Mouse (Mus musculus): ENCODE data around the gene Wdr83. TPM values are rescaled to one million over a fixed set of nuclear protein-coding genes. Genes with fewer than 3 reads are reported as not detected.

The Wdr83 gene
- polyA plus RNA-seq, 1 experiment from 2014 or later = 47.2 TPM

- Histone ChIP-seq H3K4me2 (ENCODE audit: low read depth, low read length) (peak within 1 kb of the TSS; percentile 96), H3K9me3 (ENCODE audit: control insufficient read depth, low read length) (no peaks in the 10 kb centered on the region), H3K27me3 (ENCODE audit: control insufficient read depth, insufficient read depth, low read length) (no peaks in the 10 kb centered on the region), H3K27ac (ENCODE audit: low read depth, low read length) (no peak within 1 kb of the TSS), H3K4me3 (ENCODE audit: low read depth, low read length) (peak within 1 kb of the TSS; percentile 90), H3K4me1 (ENCODE audit: control insufficient read depth, insufficient read depth, low read length) (peaks cover 10% of the 10 kb centered on the region), H3K36me3 (ENCODE audit: control insufficient read depth, insufficient read depth, low read length) (peaks cover 21% of the 10 kb centered on the region; the same call in 1 of the 2 replicates), H3K9ac (replicated peaks; ENCODE audit: low read depth, low read length) (peak within 1 kb of the TSS; percentile 67)
- peak; percentile 94 for ATAC-seq (ENCODE audit: low read depth)
- 1% methylated on average over 52 of the region's 53 CpGs for WGBS
Measured at GRCm38 (mm10) chr8:85059879-85060616, 21.1 kb downstream of the Wdr83 start, which contains the start of gene Fbxw9. Fbxw9 (plus strand) TSS chr8:85060055.

GRCm38 (mm10) chr8:85057367-85057766, 23.7 kb downstream of the Wdr83 start:
- no peak overlapping the region for H3K4me3 ChIP-seq (ENCODE audit: low read depth, low read length)
- 84% methylated on average over 7 of the region's 7 CpGs for WGBS
- peaks cover 10% of the 10 kb centered on the region for H3K4me1 ChIP-seq (ENCODE audit: control insufficient read depth, insufficient read depth, low read length)
- H3K9me3 ChIP-seq (ENCODE audit: control insufficient read depth, low read length) = no peaks in the 10 kb centered on the region
- peaks cover 40% of the 10 kb centered on the region for H3K36me3 ChIP-seq (ENCODE audit: control insufficient read depth, insufficient read depth, low read length)
- ATAC-seq (ENCODE audit: low read depth) = no peak
- H3K4me2 ChIP-seq (ENCODE audit: low read depth, low read length) = no peak overlapping the region
- H3K27ac ChIP-seq (ENCODE audit: low read depth, low read length) = no peak overlapping the region
- no peak overlapping the region for H3K9ac ChIP-seq (replicated peaks; ENCODE audit: low read depth, low read length)
- no peaks in the 10 kb centered on the region for H3K27me3 ChIP-seq (ENCODE audit: control insufficient read depth, insufficient read depth, low read length)

- H3K36me3 ChIP-seq (ENCODE audit: control insufficient read depth, insufficient read depth, low read length) = peaks cover 58% of the 10 kb centered on the region
- no peak overlapping the region for H3K27ac ChIP-seq (ENCODE audit: low read depth, low read length)
- WGBS = 96% methylated on average over 6 of the region's 6 CpGs
- H3K27me3 ChIP-seq (ENCODE audit: control insufficient read depth, insufficient read depth, low read length) = no peaks in the 10 kb centered on the region
- no peak overlapping the region for H3K4me2 ChIP-seq (ENCODE audit: low read depth, low read length)
- H3K9ac ChIP-seq (replicated peaks; ENCODE audit: low read depth, low read length) = no peak overlapping the region
- H3K4me1 ChIP-seq (ENCODE audit: control insufficient read depth, insufficient read depth, low read length) = peaks cover 5% of the 10 kb centered on the region; the same call in 1 of the 2 replicates
- H3K9me3 ChIP-seq (ENCODE audit: control insufficient read depth, low read length) = no peaks in the 10 kb centered on the region
- ATAC-seq (ENCODE audit: low read depth) = no peak
- H3K4me3 ChIP-seq (ENCODE audit: low read depth, low read length) = no peak overlapping the region
Measured at GRCm38 (mm10) chr8:85043619-85044018, 37.5 kb downstream of the Wdr83 start.

- peaks cover 13% of the 10 kb centered on the region for H3K36me3 ChIP-seq (ENCODE audit: control insufficient read depth, insufficient read depth, low read length)
- H3K27ac ChIP-seq (ENCODE audit: low read depth, low read length) = peak overlapping the region; percentile 96
- H3K4me3 ChIP-seq (ENCODE audit: low read depth, low read length) = peak overlapping the region; percentile 77
- H3K27me3 ChIP-seq (ENCODE audit: control insufficient read depth, insufficient read depth, low read length) = no peaks in the 10 kb centered on the region
- no peaks in the 10 kb centered on the region for H3K9me3 ChIP-seq (ENCODE audit: control insufficient read depth, low read length)
- peak overlapping the region; percentile 96 for H3K4me2 ChIP-seq (ENCODE audit: low read depth, low read length)
- under 1% methylated on average over 57 of the region's 57 CpGs for WGBS
- peak overlapping the region; percentile 87 for H3K9ac ChIP-seq (replicated peaks; ENCODE audit: low read depth, low read length)
- ATAC-seq (ENCODE audit: low read depth) = peak; percentile 5; the same call in 1 of the 2 replicates
- peaks cover 24% of the 10 kb centered on the region for H3K4me1 ChIP-seq (ENCODE audit: control insufficient read depth, insufficient read depth, low read length)
Measured at GRCm38 (mm10) chr8:85037681-85038531, 43.2 kb downstream of the Wdr83 start.

- H3K9ac ChIP-seq (replicated peaks; ENCODE audit: low read depth, low read length) = peak overlapping the region; percentile 87
- WGBS = 0% methylated on average over 14 of the region's 14 CpGs
- peak overlapping the region; percentile 96 for H3K4me2 ChIP-seq (ENCODE audit: low read depth, low read length)
- H3K4me3 ChIP-seq (ENCODE audit: low read depth, low read length) = peak overlapping the region; percentile 77
- peak overlapping the region; percentile 96 for H3K27ac ChIP-seq (ENCODE audit: low read depth, low read length)
- no peaks in the 10 kb centered on the region for H3K9me3 ChIP-seq (ENCODE audit: control insufficient read depth, low read length)
- ATAC-seq (ENCODE audit: low read depth) = peak; percentile 66
- peaks cover 12% of the 10 kb centered on the region for H3K36me3 ChIP-seq (ENCODE audit: control insufficient read depth, insufficient read depth, low read length)
- H3K27me3 ChIP-seq (ENCODE audit: control insufficient read depth, insufficient read depth, low read length) = no peaks in the 10 kb centered on the region
- H3K4me1 ChIP-seq (ENCODE audit: control insufficient read depth, insufficient read depth, low read length) = peaks cover 24% of the 10 kb centered on the region
Measured at GRCm38 (mm10) chr8:85037366-85037680, 43.8 kb downstream of the Wdr83 start.

- Histone ChIP-seq H3K27me3 (ENCODE audit: control insufficient read depth, insufficient read depth, low read length) (no peaks in the 10 kb centered on the region), H3K36me3 (ENCODE audit: control insufficient read depth, insufficient read depth, low read length) (peaks cover 17% of the 10 kb centered on the region), H3K4me2 (ENCODE audit: low read depth, low read length) (peak within 1 kb of the TSS; percentile 96), H3K9ac (replicated peaks; ENCODE audit: low read depth, low read length) (peak within 1 kb of the TSS; percentile 87), H3K27ac (ENCODE audit: low read depth, low read length) (peak within 1 kb of the TSS; percentile 96), H3K4me3 (ENCODE audit: low read depth, low read length) (peak within 1 kb of the TSS; percentile 77), H3K9me3 (ENCODE audit: control insufficient read depth, low read length) (no peaks in the 10 kb centered on the region), H3K4me1 (ENCODE audit: control insufficient read depth, insufficient read depth, low read length) (peaks cover 24% of the 10 kb centered on the region)
- ATAC-seq (ENCODE audit: low read depth) = peak; percentile 92
- WGBS = under 1% methylated on average over 45 of the region's 59 CpGs
Measured at GRCm38 (mm10) chr8:85036718-85037365, 44.3 kb downstream of the Wdr83 start, which contains the start of gene Tnpo2. Tnpo2 (plus strand) TSS chr8:85036915.

- Histone ChIP-seq H3K27ac (ENCODE audit: low read depth, low read length) (peak overlapping the region; percentile 96), H3K4me3 (ENCODE audit: low read depth, low read length) (peak overlapping the region; percentile 77), H3K9me3 (ENCODE audit: control insufficient read depth, low read length) (no peaks in the 10 kb centered on the region), H3K36me3 (ENCODE audit: control insufficient read depth, insufficient read depth, low read length) (peaks cover 20% of the 10 kb centered on the region), H3K27me3 (ENCODE audit: control insufficient read depth, insufficient read depth, low read length) (no peaks in the 10 kb centered on the region), H3K4me2 (ENCODE audit: low read depth, low read length) (peak overlapping the region; percentile 96), H3K9ac (replicated peaks; ENCODE audit: low read depth, low read length) (peak overlapping the region; percentile 87), H3K4me1 (ENCODE audit: control insufficient read depth, insufficient read depth, low read length) (peaks cover 24% of the 10 kb centered on the region)
- peak; percentile 54 for ATAC-seq (ENCODE audit: low read depth)
- 0% methylated on average over 9 of the region's 9 CpGs for WGBS
Measured at GRCm38 (mm10) chr8:85036381-85036717, 44.8 kb downstream of the Wdr83 start.

GRCm38 (mm10) chr8:85035728-85036310, 45.3 kb downstream of the Wdr83 start:
- peaks cover 19% of the 10 kb centered on the region for H3K36me3 ChIP-seq (ENCODE audit: control insufficient read depth, insufficient read depth, low read length)
- ATAC-seq (ENCODE audit: low read depth) = peak; percentile 3; the same call in 1 of the 2 replicates
- H3K9ac ChIP-seq (replicated peaks; ENCODE audit: low read depth, low read length) = peak overlapping the region; percentile 87
- peak overlapping the region; percentile 96 for H3K4me2 ChIP-seq (ENCODE audit: low read depth, low read length)
- peaks cover 24% of the 10 kb centered on the region for H3K4me1 ChIP-seq (ENCODE audit: control insufficient read depth, insufficient read depth, low read length)
- H3K27ac ChIP-seq (ENCODE audit: low read depth, low read length) = peak overlapping the region; percentile 96
- no peaks in the 10 kb centered on the region for H3K27me3 ChIP-seq (ENCODE audit: control insufficient read depth, insufficient read depth, low read length)
- H3K9me3 ChIP-seq (ENCODE audit: control insufficient read depth, low read length) = no peaks in the 10 kb centered on the region
- 1% methylated on average over 15 of the region's 15 CpGs for WGBS
- peak overlapping the region; percentile 77 for H3K4me3 ChIP-seq (ENCODE audit: low read depth, low read length)
